Mouse (Mus musculus) ES-E14 (cell line): ENCODE measurements around the gene Ccdc17.

ENCODE experiments used
- CHD2 ChIP-seq: IDR thresholded peaks from 2 replicates; pipeline ENCODE4 v1.6.1; 2014; ENCODE audit warnings: mild to moderate bottlenecking, low read depth, low read length, inconsistent platforms
- HCFC1 ChIP-seq: IDR thresholded peaks from 2 replicates; pipeline ENCODE4 v1.6.1; 2012; ENCODE audit warnings: low read length, inconsistent platforms, borderline replicate concordance; ENCODE audit not compliant: insufficient read depth

- TF ChIP-seq CHD2 (no peak), HCFC1 (peak; percentile 94)
Measured at GRCm38 (mm10) chr4:116556561-116557305, 39.7 kb upstream of the Ccdc17 start.
